Mouse (Mus musculus): ENCODE data around the gene Spem1. TPM values are rescaled to one million over a fixed set of nuclear protein-coding genes. Genes with fewer than 3 reads are reported as not detected.
A peak's percentile ranks its signal among the peaks of the same experiment; 100 is the strongest.

The Spem1 gene
- total and polyA plus RNA-seq, 3 experiments, result not detected

- Histone ChIP-seq H3K9ac (ENCODE audit: insufficient read depth, low read depth) (no peak overlapping the region), H3K9me3 (replicated peaks; ENCODE audit: low read length) (no peaks in the 10 kb centered on the region), H3K4me2 (ENCODE audit: insufficient read depth, low read depth, poor library complexity, severe bottlenecking) (no peak overlapping the region), H3K79me2 (replicated peaks; ENCODE audit: control insufficient read depth, extremely low read depth, insufficient read depth, poor library complexity, severe bottlenecking) (no peaks in the 10 kb centered on the region), H3K27ac (ENCODE audit: insufficient read depth, low read depth) (no peak overlapping the region), H3K36me3 (replicated peaks in 1 of 2; ENCODE audit: control insufficient read depth in 1 of 2, insufficient read depth in 1 of 2, low read length in 1 of 2) (peaks cover 0 to 9% of the 10 kb centered on the region in 2 experiments), H3K4me1 (ENCODE audit: control insufficient read depth in 1 of 2, insufficient read depth in 2 of 2) (peaks cover 0 to 15% of the 10 kb centered on the region in 2 experiments; a peak in 2 of 4 replicates), H3K27me3 (replicated peaks) (no peaks in the 10 kb centered on the region), H3K4me3 (replicated peaks in 1 of 3; ENCODE audit: low read depth in 2 of 3, low read length in 2 of 3, poor library complexity in 1 of 3) (no peak overlapping the region)
- no peak for DNase-seq (ENCODE audit: extremely low read depth)
- TF ChIP-seq CHD1 (IDR thresholded peaks at IDR 0.05; ENCODE audit: low read depth, low read length), result no peak
- no peak for TF ChIP-seq ELF1 (IDR thresholded peaks at IDR 0.05; ENCODE audit: low read depth, low read length)
- TF ChIP-seq KAT2A (IDR thresholded peaks at IDR 0.05; ENCODE audit: insufficient replicate concordance, low read length), result no peak
- TF ChIP-seq TBP (conservative IDR thresholded peaks at IDR 0.05; ENCODE audit: low read depth, low read length), result no peak
- TF ChIP-seq BHLHE40 (IDR thresholded peaks at IDR 0.05; ENCODE audit: low read depth, low read length), result no peak
- TF ChIP-seq ZNF384 (IDR thresholded peaks at IDR 0.05; ENCODE audit: low read depth, low read length), result no peak
- TF ChIP-seq SIN3A (IDR thresholded peaks at IDR 0.05; ENCODE audit: low read length), result no peak
- TF ChIP-seq NRF1 (IDR thresholded peaks at IDR 0.05; ENCODE audit: low read depth, low read length), result no peak
- no peak for TF ChIP-seq MAFK (IDR thresholded peaks at IDR 0.05; ENCODE audit: insufficient replicate concordance, low read length)
- no peak for TF ChIP-seq MXI1 (IDR thresholded peaks at IDR 0.05; ENCODE audit: low read depth, low read length)
- no peak for TF ChIP-seq POLR2AphosphoS2 (IDR thresholded peaks at IDR 0.05; ENCODE audit: low read depth, low read length)
- dilution Hi-C loops (cut with MboI; ENCODE audit: extremely low pct_ligation_motif_present, extremely low pct_unique_long_range_greater_than_20kb, low sequenced_read_pairs) (no loop called here), in situ Hi-C loops (cut with MboI; ENCODE audit: low pct_ligation_motif_present, low pct_unique_long_range_greater_than_20kb, low sequenced_read_pairs) (no loop called here)
Observed at GRCm38 (mm10) chr11:69789431-69789830, 32.5 kb downstream of the Spem1 start.

- Histone ChIP-seq H3K9me3 (replicated peaks; ENCODE audit: low read length) (no peaks in the 10 kb centered on the region), H3K27me3 (replicated peaks) (no peaks in the 10 kb centered on the region), H3K4me3 (replicated peaks in 1 of 3; ENCODE audit: low read depth in 2 of 3, low read length in 2 of 3, poor library complexity in 1 of 3) (no peak overlapping the region), H3K79me2 (replicated peaks; ENCODE audit: control insufficient read depth, extremely low read depth, insufficient read depth, poor library complexity, severe bottlenecking) (no peaks in the 10 kb centered on the region), H3K4me1 (ENCODE audit: control insufficient read depth in 1 of 2, insufficient read depth in 2 of 2) (peaks cover 0 to 19% of the 10 kb centered on the region in 2 experiments; a peak in 2 of 4 replicates), H3K9ac (ENCODE audit: insufficient read depth, low read depth) (no peak overlapping the region), H3K27ac (ENCODE audit: insufficient read depth, low read depth) (no peak overlapping the region), H3K36me3 (replicated peaks in 1 of 2; ENCODE audit: control insufficient read depth in 1 of 2, insufficient read depth in 1 of 2, low read length in 1 of 2) (peaks cover 0 to 6% of the 10 kb centered on the region in 2 experiments), H3K4me2 (ENCODE audit: insufficient read depth, low read depth, poor library complexity, severe bottlenecking) (no peak overlapping the region)
- in situ Hi-C loops (cut with MboI; ENCODE audit: low pct_ligation_motif_present, low pct_unique_long_range_greater_than_20kb, low sequenced_read_pairs) (no loop called here), dilution Hi-C loops (cut with MboI; ENCODE audit: extremely low pct_ligation_motif_present, extremely low pct_unique_long_range_greater_than_20kb, low sequenced_read_pairs) (no loop called here)
- TF ChIP-seq ZNF384 (IDR thresholded peaks at IDR 0.05; ENCODE audit: low read depth, low read length) (no peak), MAX (IDR thresholded peaks at IDR 0.05; ENCODE audit: low read length) (no peak)
- no peak for DNase-seq (ENCODE audit: extremely low read depth)
Observed at GRCm38 (mm10) chr11:69787306-69787705, 34.7 kb downstream of the Spem1 start.

- Histone ChIP-seq H3K4me2 (ENCODE audit: insufficient read depth, low read depth, poor library complexity, severe bottlenecking) (peak overlapping the region; percentile 92), H3K4me1 (ENCODE audit: control insufficient read depth in 1 of 2, insufficient read depth in 2 of 2) (peaks cover 0 to 29% of the 10 kb centered on the region in 2 experiments; a peak in 2 of 4 replicates), H3K9me3 (replicated peaks; ENCODE audit: low read length) (no peaks in the 10 kb centered on the region), H3K36me3 (replicated peaks in 1 of 2; ENCODE audit: control insufficient read depth in 1 of 2, insufficient read depth in 1 of 2, low read length in 1 of 2) (peaks cover 0 to 9% of the 10 kb centered on the region in 2 experiments), H3K4me3 (replicated peaks in 1 of 3; ENCODE audit: low read depth in 2 of 3, low read length in 2 of 3, poor library complexity in 1 of 3) (peak overlapping the region; percentile 46 to 54 (median 49)), H3K9ac (ENCODE audit: insufficient read depth, low read depth) (peak overlapping the region; percentile 60), H3K79me2 (replicated peaks; ENCODE audit: control insufficient read depth, extremely low read depth, insufficient read depth, poor library complexity, severe bottlenecking) (no peaks in the 10 kb centered on the region), H3K27me3 (replicated peaks) (no peaks in the 10 kb centered on the region), H3K27ac (ENCODE audit: insufficient read depth, low read depth) (0 out of 2 replicates have a peak overlapping the region, but pooled peaks have one; percentile 5)
- DNase-seq (ENCODE audit: extremely low read depth), result peak; percentile 81
- in situ Hi-C loops (cut with MboI; ENCODE audit: low pct_ligation_motif_present, low pct_unique_long_range_greater_than_20kb, low sequenced_read_pairs) (no loop called here), dilution Hi-C loops (cut with MboI; ENCODE audit: extremely low pct_ligation_motif_present, extremely low pct_unique_long_range_greater_than_20kb, low sequenced_read_pairs) (no loop called here)
- TF ChIP-seq IRF4 (IDR thresholded peaks at IDR 0.05; ENCODE audit: low read depth, low read length) (peak; percentile 50), MAZ (IDR thresholded peaks at IDR 0.05; ENCODE audit: low read depth, low read length) (0 out of 2 replicates have a peak, but pooled peaks have one; percentile 36), MEF2A (IDR thresholded peaks at IDR 0.05; ENCODE audit: borderline replicate concordance, low read depth, low read length) (peak; percentile 35; the same call in 1 of the 2 replicates), SIN3A (IDR thresholded peaks at IDR 0.05; ENCODE audit: low read length) (peak; percentile 82), HCFC1 (IDR thresholded peaks at IDR 0.05; ENCODE audit: low read depth, low read length) (peak; percentile 69), POLR2AphosphoS2 (IDR thresholded peaks at IDR 0.05; ENCODE audit: low read depth, low read length) (peak; percentile 46; the same call in 1 of the 2 replicates), ETS1 (conservative IDR thresholded peaks at IDR 0.05; ENCODE audit: low read depth, low read length) (no peak), JUND (conservative IDR thresholded peaks at IDR 0.05; ENCODE audit: low read depth, low read length) (no peak), ZNF384 (IDR thresholded peaks at IDR 0.05; ENCODE audit: low read depth, low read length) (no peak), MYC (IDR thresholded peaks at IDR 0.05; ENCODE audit: low read depth, low read length) (0 out of 2 replicates have a peak, but pooled peaks have one; percentile 37), NELFE (IDR thresholded peaks at IDR 0.05; ENCODE audit: low read depth, low read length) (peak; percentile 88), MAX (IDR thresholded peaks at IDR 0.05; ENCODE audit: low read length) (peak; percentile 66; the same call in 1 of the 2 replicates), KAT2A (IDR thresholded peaks at IDR 0.05; ENCODE audit: insufficient replicate concordance, low read length) (no peak), ZC3H11A (IDR thresholded peaks at IDR 0.05; ENCODE audit: low read depth, low read length) (no peak), TCF12 (IDR thresholded peaks at IDR 0.05; ENCODE audit: low read depth, low read length) (peak; percentile 73), MAFK (IDR thresholded peaks at IDR 0.05; ENCODE audit: insufficient replicate concordance, low read length) (no peak), MXI1 (IDR thresholded peaks at IDR 0.05; ENCODE audit: low read depth, low read length) (no peak; the same call in 1 of the 2 replicates), ELF1 (IDR thresholded peaks at IDR 0.05; ENCODE audit: low read depth, low read length) (peak; percentile 88)
Observed at GRCm38 (mm10) chr11:69784793-69785272, 37.1 kb downstream of the Spem1 start.
